Mouse (Mus musculus) embryonic stem cell, embryonic (primary cell): ENCODE data around the gene Nfic.

Experiments used
- CTCF ChIA-PET, 4 experiments: fragments of 300-600 bp in 2 of 4; fragments of 350-600 bp in 2 of 4; sonication (Branson Sonifier 250); formaldehyde crosslinking; loops; one replicate each; lab custom pipeline; 2022; ENCODE audit warnings: inconsistent platforms in 2 of 4; lab: Charles Lee
- POLR2A ChIA-PET, 4 experiments: fragments of 300-600 bp in 2 of 4; fragments of 350-600 bp in 2 of 4; sonication (Branson Sonifier 250); formaldehyde crosslinking; loops; one replicate each; lab custom pipeline; 2022; ENCODE audit warnings: antibody characterized with exemption in 4 of 4, inconsistent platforms in 1 of 4; lab: Charles Lee

The Nfic gene

DNA sequence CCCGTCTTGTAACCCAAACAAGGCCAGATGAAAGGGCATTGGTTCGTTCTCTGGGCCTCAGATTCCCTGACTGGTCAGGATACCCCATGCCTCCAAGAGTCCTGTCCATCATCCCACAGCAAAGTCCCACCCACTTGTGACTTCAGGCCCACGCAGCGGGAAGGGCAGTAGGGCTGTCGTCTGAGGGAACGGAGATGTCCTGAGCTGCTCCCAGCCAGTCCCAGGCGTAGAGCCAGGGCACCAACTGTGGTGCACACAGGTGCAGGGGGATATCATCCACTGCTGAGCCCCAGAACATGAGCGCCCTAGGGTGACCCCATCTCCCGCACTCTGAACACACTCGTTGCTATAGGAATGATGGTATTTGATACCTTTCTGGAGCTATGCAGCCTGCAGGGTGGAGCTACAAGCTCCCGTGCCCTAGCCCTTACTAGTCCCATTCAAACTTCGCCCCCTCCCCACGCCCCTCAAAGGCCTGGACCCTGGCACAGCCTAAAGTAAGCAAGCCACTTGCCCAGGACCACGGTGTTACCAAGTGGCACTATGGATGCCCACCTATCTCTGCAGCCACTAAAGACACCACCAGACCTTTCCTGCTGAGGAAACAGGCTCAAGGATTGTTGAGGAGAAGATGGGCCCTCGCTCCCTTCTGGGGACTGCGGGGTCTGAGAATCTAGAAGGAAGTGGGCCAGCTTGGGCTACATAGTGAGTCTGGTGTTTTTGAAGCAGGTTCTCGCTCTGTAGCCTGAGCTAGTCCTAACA is 39.7 kb downstream of the Nfic start:
- CTCF ChIA-PET = interaction anchor here (0.5 to 7.4 kb wide), 23 partner anchors 8 to 1189 kb away, joined by 3 to 98 read pairs (median 3); partner anchors contain the start of genes Fzr1 (in 1 of the 4), Hmg20b (in 1 of the 4), Mum1 (in 1 of the 4) and Ncln (in 1 of the 4)

GRCm38 (mm10) chr10:81415146-81415545 is 40.3 kb downstream of the Nfic start:
- CTCF ChIA-PET = interaction anchor here in 3 of 4 experiments (0.5 to 7.4 kb wide), 6 partner anchors 10 to 174 kb away, joined by 3 to 98 read pairs (median 4); partner anchors contain the start of gene Ncln (in 1 of the 3)
- POLR2A ChIA-PET = interaction anchor here in 3 of 4 experiments (0.6 to 10.0 kb wide), 10 partner anchors 8 to 240 kb away, joined by 4 to 104 read pairs (median 20); partner anchors contain the start of genes Fzr1 (in 1 of the 3), Pip5k1c (in 1 of the 3) and Tjp3 (in 1 of the 3)

More for the DNA sequence above, 39.7 kb downstream of the Nfic start:
- POLR2A ChIA-PET = interaction anchor here in 3 of 4 experiments (0.6 to 10.0 kb wide), 25 partner anchors 8 to 310 kb away, joined by 3 to 104 read pairs (median 5); partner anchors contain the start of genes Apba3 (in 1 of the 3), Celf5 (in 1 of the 3), Dohh (in 1 of the 3) and Eef2 (in 1 of the 3)

- POLR2A ChIA-PET = interaction anchor here in 3 of 4 experiments (0.6 to 10.0 kb wide), 14 partner anchors 10 to 400 kb away, joined by 3 to 104 read pairs (median 10); partner anchors contain the start of genes Fzr1 (in 1 of the 3), Gng7 (in 1 of the 3) and Pip5k1c (in 1 of the 3)
Observed at GRCm38 (mm10) chr10:81414682-81415081, 40.8 kb downstream of the Nfic start.

DNA sequence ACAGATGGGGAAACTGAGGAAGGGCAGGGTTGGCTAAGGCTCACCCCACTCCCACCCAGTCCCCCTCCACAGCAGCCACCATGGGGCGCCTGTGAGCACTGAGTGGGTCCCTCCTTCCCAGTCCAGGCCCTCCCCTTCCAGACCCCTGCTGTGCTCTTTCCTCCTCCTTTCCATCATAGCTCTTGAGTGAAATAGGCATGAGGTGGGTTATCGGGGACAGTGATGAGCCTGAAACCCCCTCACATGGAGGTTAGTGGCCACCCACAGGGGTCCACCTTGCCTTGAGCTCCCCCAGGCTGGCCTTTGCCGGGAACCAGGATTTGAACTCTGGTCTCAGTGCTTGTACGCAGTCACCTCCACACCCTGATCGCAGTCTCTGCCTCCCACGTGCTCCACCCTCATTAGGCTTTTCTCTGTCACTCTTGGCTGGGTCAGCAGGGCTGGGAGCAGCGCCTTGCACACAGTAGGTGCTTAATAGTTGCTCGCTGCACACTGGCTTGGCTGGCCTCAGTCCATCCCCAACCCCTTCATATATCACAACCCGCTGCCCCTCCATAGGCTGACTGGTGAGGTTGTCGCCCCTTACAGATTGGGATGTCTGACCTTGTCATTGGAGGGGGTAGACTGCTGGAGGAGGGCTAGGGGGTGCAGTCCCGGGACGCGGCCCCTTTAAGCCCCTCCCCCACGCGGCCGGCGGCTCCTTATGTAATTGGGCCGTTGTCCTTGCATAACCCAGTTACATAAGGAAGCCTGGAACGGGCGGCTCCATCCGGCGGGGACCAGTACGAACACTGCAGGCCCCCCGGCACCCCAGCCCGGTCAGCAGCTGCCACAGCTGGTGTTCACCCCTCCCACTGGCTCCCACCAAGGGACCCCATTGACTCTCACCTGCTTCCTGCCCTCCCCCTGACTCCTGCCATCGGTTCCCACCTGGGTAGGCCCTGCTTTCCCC is 41.8 kb downstream of the Nfic start:
- CTCF ChIA-PET = interaction anchor here in 3 of 4 experiments (0.5 to 7.4 kb wide), 24 partner anchors 8 to 391 kb away, joined by 3 to 98 read pairs (median 3); partner anchors contain the start of genes Cactin (in 1 of the 3), Celf5 (in 1 of the 3), Pip5k1c (in 1 of the 3) and Tjp3 (in 1 of the 3)
- POLR2A ChIA-PET = interaction anchor here in 3 of 4 experiments (0.6 to 10.0 kb wide), 30 partner anchors 8 to 399 kb away, joined by 3 to 104 read pairs (median 4); partner anchors contain the start of genes Fzr1 (in 2 of the 3), Pip5k1c (in 2 of the 3), Cactin (in 1 of the 3) and Eef2 (in 1 of the 3)

More at GRCm38 (mm10) chr10:81414682-81415081, 40.8 kb downstream of the Nfic start:
- CTCF ChIA-PET = interaction anchor here in 2 of 4 experiments (0.6 to 7.4 kb wide), 9 partner anchors 10 to 392 kb away, joined by 3 to 98 read pairs (median 4); partner anchors contain the start of gene Tjp3 (in 1 of the 2)

DNA sequence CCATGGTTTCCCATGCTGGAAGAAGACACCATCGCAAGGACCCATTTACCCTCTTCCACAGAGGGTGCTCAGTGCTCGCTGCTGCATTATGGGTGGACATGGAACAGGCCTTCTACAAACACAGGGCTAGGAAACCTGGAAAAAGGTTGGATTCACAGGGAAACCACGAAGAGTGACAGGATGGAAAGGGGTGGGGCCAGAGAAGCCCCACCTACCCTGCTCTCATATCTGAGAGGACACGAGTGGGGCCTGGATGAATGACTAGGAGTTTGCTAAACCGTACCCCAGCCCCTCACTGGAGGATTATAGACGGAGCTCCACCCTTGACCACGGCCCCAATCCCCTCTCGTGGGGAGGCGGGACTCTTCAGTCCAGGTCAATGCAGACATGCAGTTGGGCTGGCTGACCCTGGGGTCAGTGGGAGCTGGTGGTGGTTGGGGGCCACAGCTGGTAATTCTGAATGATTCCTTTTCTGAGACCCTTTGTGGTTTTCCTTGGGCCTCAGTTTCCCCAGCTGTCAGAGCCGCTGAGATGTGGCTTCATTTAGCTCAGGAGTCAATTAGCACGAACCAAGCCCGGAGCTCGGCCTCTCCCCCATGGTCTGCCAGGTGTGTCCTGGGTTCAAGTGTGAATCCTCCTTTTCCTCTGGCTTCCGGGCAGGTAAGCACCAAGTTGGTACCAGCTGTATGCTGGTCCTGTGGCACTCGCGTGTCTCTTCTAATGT is 42.7 kb downstream of the Nfic start:
- ChIA-PET POLR2A (interaction anchor here in 3 of 4 experiments (0.6 to 10.0 kb wide), 27 partner anchors 8 to 237 kb away, joined by 3 to 104 read pairs (median 4); partner anchors contain the start of genes Fzr1 (in 2 of the 3), Cactin (in 1 of the 3), Eef2 (in 1 of the 3) and Mfsd12 (in 1 of the 3)), CTCF (interaction anchor here in 3 of 4 experiments (0.6 to 7.4 kb wide), 16 partner anchors 8 to 194 kb away, joined by 3 to 98 read pairs (median 4); partner anchors contain the start of genes Cactin (in 1 of the 3), Celf5 (in 1 of the 3) and Pip5k1c (in 1 of the 3))

GRCm38 (mm10) chr10:81411471-81412400 is 43.7 kb downstream of the Nfic start:
- POLR2A ChIA-PET = interaction anchor here in 3 of 4 experiments (0.5 to 10.0 kb wide), 18 partner anchors 9 to 152 kb away, joined by 3 to 104 read pairs (median 6); partner anchors contain the start of genes 4930404N11Rik (in 1 of the 3), Dohh (in 1 of the 3), Fzr1 (in 1 of the 3) and Gm48551 (in 1 of the 3)
- CTCF ChIA-PET = interaction anchor here in 2 of 4 experiments (0.6 to 1.6 kb wide), 10 partner anchors 10 to 187 kb away, joined by 3 to 9 read pairs (median 4); partner anchors contain the start of gene Pip5k1c (in 1 of the 2)

DNA sequence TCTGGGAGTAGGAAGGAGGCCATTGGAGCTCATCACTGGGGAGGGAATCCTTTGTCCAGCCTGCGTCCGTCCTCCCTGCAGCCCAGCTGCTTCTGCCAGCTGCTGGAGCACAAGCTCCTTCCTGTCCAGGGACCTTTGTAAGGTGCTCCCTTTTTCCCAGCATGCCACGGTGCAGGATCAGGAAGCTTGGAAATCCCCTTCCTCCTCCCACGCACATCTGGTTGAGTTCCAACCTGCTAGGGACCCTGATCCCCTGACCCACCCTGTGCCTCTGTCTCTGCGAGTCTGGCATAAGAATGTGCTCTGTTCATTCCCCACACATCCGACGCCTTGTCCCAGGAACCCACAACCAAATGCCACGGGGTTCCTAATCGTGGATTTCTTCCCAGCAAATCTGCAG is 44.5 kb downstream of the Nfic start:
- CTCF ChIA-PET = interaction anchor here in 2 of 4 experiments (0.6 to 1.6 kb wide), 8 partner anchors 9 to 140 kb away, joined by 3 to 9 read pairs (median 5); partner anchors contain the start of gene Pip5k1c (in 1 of the 2)
- POLR2A ChIA-PET = interaction anchor here in 3 of 4 experiments (0.5 to 10.0 kb wide), 11 partner anchors 8 to 746 kb away, joined by 3 to 104 read pairs (median 4); partner anchors contain the start of genes 4930404N11Rik (in 1 of the 3), Dohh (in 1 of the 3), Gm48551 (in 1 of the 3) and Pip5k1c (in 1 of the 3)

GRCm38 (mm10) chr10:81410350-81410749 is 45.1 kb downstream of the Nfic start:
- ChIA-PET POLR2A (interaction anchor here in 3 of 4 experiments (0.6 to 10.0 kb wide), 9 partner anchors 8 to 746 kb away, joined by 3 to 104 read pairs (median 5); partner anchors contain the start of genes 4930404N11Rik (in 1 of the 3), Dohh (in 1 of the 3), Gm48551 (in 1 of the 3) and Pip5k1c (in 1 of the 3)), CTCF (interaction anchor here in 1 of 4 experiments (0.9 to 1.6 kb wide), 5 partner anchors 9 to 118 kb away, joined by 3 to 6 read pairs (median 5); partner anchors contain the start of gene Pip5k1c)

DNA sequence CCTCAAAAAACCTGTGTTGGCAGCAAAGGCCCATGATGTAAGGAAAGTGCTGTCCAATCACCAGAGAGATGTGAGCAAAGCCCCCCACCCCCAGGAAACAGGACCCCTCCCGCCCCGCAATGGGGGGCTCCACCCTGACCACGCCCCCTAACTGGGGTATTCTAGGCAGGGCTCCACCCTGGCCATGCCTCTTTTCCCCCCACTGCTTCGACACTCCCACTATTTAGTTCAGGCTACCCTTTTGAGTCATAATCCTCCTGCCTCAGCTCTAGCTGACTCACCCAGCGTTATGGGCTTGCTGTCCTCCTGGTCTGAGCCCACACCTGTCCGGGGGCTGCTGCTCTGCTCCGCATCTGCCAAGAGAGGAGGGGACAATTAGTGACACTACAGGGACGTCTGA is 46.1 kb downstream of the Nfic start:
- CTCF ChIA-PET = interaction anchor here in 2 of 4 experiments (0.7 to 1.2 kb wide), 2 partner anchors 64 to 93 kb away, joined by 3 read pairs; no protein-coding TSS in a partner anchor
- POLR2A ChIA-PET = interaction anchor here in 2 of 4 experiments (0.5 to 1.7 kb wide), 5 partner anchors 20 to 449 kb away, joined by 3 to 5 read pairs (median 3); no protein-coding TSS in a partner anchor

DNA sequence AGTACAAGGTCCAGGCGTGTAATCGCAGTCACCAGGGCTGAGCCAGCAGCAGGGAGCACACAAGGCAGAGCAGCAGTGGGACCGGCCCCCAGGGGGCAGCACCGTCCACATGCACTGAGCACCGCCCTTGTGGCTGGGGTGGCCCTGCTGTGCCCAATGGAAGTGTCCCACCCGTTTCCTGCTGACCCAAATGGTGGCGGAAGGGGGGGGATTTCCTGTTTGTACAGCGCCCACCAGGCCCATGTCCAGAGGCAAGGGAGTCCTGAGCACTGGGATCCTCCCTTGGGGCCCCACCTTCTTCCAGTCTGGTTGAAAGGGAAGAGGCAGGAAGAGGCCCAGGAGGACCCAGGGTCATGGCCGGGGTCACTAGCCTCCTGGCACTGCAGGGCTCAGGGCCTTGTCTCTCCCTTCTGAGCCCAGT is 46.6 kb downstream of the Nfic start:
- CTCF ChIA-PET = interaction anchor here in 3 of 4 experiments (0.7 to 7.9 kb wide), 7 partner anchors 7 to 143 kb away, joined by 3 to 98 read pairs (median 3); partner anchors contain the start of genes Gm48552 (in 1 of the 3) and Smim24 (in 1 of the 3)
- POLR2A ChIA-PET = interaction anchor here in 2 of 4 experiments (1.0 to 3.0 kb wide), 5 partner anchors 9 to 479 kb away, joined by 3 to 21 read pairs (median 5); partner anchors contain the start of gene Gadd45b (in 1 of the 2)

GRCm38 (mm10) chr10:81408424-81408729 is 47.1 kb downstream of the Nfic start:
- POLR2A ChIA-PET = interaction anchor here in 2 of 4 experiments (0.7 to 8.1 kb wide), 9 partner anchors 9 to 479 kb away, joined by 3 to 75 read pairs (median 5); partner anchors contain the start of genes Gadd45b (in 1 of the 2) and Pip5k1c (in 1 of the 2)
- CTCF ChIA-PET = interaction anchor here (0.5 to 7.9 kb wide), 12 partner anchors 8 to 143 kb away, joined by 3 to 98 read pairs (median 4); partner anchors contain the start of genes Gm48552 (in 1 of the 4) and Smim24 (in 1 of the 4)

- ChIA-PET POLR2A (interaction anchor here in 2 of 4 experiments (0.6 to 8.1 kb wide), 14 partner anchors 9 to 1240 kb away, joined by 3 to 75 read pairs (median 4); partner anchors contain the start of genes Fzr1 (in 1 of the 2), Gadd45b (in 1 of the 2) and Pip5k1c (in 1 of the 2)), CTCF (interaction anchor here (0.5 to 7.9 kb wide), 20 partner anchors 8 to 144 kb away, joined by 3 to 98 read pairs (median 4); partner anchors contain the start of genes Fzr1 (in 1 of the 4), Gm48552 (in 1 of the 4), Pip5k1c (in 1 of the 4) and Smim24 (in 1 of the 4))
Observed at GRCm38 (mm10) chr10:81407539-81408423, 47.7 kb downstream of the Nfic start.
